Mouse (Mus musculus) heart, postnatal 4 days (tissue): ENCODE measurements around the gene Card9. TPM values are rescaled to one million over a fixed set of nuclear protein-coding genes. Genes with fewer than 3 reads are reported as not detected.

Experiments
- DNase-seq: peaks from one replicate; pipeline ENCODE4 v3.0.0; 2021
- total RNA-seq, 2 experiments: library from RNA; stranded (reverse); gene quantifications; 2 replicates each; pipeline ENCODE4 v1.2.3; 2021

Gene Card9
- total RNA-seq, 2 experiments from 2014 or later = 0.60 to 0.95 TPM

DNA sequence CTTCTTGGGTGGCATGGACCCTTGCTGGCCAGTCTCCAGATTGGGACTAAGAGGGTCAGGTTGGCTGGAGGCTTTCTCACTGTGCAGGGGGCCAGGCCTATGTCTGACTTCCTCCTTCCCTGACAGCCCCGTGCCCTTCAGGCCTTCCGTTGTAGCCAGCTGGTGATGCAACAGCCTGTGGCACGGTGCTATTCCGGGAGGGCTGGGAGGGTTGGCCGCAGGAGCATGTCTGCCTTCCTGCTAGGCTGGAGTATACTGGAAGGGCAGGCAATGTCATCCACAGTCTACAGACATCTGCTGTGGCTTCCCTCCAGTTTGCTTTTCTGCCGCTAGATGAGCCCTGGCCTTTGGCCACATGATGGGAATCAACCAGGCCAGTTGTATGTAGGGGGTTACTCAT, 735 bp downstream of the Card9 start:
- peak; percentile 60 for DNase-seq

DNA sequence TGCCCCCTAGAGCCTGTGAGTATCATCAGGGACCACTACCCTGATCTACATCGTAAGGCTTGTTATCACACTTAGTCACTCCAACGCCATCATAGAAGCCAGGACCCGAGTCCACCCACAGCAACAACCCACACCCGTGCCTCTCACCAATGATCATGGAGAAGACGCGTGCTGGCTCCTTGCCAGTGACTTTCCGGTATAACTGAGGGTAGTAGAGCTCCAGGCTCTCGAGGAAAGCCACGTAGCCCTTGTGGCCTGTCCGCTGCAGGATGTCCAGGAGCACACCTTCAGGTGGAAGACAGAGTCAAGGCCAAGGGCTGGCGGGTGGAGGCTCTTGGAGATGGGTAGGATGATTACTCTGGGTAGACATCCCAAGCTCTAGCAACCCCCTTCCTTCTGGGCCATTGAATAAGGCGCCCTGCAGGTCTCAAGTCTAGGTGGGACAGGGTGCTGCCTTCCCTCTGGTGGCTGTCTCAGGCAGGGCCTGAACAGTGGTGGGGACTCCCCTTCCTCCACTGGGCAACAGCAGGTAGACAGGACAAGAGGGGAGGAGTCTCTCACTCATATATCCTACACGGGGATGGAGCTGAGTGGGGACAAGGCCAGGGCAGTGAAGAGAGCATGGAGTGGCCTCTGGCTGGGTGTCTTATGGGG, 1.9 kb downstream of the Card9 start:
- no peak for DNase-seq

DNA sequence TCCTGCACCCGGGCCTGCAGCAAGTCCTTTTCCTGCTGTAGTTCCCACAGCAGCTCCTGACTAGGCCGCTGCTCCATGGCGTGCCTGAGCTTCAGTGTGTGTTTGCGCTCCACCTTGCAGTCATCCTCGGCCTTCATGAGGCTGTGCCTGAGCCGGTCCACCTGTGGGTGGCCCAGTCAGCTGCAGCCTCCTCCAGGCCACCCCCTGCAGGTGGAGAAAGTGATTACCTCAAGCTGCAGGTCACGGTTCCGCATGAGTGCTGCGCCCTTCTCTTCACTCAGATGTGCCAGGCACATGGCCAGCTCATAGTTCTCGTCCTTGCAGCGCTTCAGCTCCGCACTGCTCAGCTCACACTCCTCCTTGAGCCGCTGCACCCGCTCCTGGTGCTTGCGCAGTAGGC, 3.2 kb downstream of the Card9 start:
- DNase-seq = no peak

DNA sequence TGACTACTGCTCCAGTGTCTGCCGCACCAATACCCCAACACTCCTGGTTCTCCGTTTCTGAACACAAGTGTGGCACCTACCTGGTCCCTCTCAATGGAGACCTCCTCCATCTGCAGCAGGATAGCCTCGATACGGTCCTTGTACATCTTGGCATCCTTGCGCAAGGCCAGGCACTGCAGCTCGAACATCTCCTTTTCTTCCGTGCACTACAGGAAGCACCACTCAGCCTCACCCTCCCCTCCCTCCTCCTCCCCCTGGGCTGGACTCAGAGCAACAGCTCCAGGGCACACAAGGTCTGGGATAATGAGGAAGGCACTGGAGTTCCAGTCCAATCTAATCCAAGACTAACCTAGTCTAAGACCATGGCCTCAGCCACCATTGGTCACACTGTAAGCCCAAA, 4.0 kb downstream of the Card9 start:
- no peak for DNase-seq

DNA sequence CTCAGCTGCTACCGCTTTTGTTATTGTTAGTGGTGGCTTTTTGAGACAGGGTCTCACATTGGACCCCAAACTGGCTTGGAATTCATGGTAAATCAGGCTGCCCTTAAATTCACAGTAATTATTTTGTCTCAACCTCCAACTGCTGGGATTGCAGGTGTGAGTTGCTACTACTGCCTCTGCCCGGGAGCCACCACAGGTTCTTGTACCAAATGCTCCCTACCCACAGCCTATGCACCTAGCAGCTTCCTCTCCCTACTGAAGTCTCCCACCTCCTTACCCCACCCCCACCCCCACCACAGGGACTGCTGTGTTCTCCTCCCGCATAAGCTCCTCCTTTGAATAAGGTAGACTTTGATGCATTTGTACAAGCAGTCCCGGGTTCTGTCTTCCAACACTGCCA, 4.5 kb downstream of the Card9 start:
- DNase-seq = no peak

DNA sequence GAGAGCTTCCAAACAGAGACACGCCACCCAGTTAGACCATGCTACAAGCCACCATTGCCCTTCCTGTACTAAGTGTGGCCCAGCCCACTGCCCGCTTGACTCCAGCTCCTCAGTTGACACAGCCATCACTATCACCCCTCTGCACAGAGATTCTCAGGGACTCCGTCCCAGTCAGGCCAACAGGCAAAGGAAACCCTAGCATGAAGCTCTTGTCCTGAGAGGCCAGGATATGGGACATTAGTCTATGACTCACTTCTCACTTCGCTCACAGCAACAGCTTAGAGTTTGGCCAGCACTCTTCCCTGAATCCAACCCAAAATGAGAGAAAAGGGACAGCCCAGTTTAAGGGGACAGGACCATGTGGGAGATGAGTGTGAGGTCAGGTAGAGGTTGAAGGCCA, 6.3 kb downstream of the Card9 start:
- no peak for DNase-seq

DNA sequence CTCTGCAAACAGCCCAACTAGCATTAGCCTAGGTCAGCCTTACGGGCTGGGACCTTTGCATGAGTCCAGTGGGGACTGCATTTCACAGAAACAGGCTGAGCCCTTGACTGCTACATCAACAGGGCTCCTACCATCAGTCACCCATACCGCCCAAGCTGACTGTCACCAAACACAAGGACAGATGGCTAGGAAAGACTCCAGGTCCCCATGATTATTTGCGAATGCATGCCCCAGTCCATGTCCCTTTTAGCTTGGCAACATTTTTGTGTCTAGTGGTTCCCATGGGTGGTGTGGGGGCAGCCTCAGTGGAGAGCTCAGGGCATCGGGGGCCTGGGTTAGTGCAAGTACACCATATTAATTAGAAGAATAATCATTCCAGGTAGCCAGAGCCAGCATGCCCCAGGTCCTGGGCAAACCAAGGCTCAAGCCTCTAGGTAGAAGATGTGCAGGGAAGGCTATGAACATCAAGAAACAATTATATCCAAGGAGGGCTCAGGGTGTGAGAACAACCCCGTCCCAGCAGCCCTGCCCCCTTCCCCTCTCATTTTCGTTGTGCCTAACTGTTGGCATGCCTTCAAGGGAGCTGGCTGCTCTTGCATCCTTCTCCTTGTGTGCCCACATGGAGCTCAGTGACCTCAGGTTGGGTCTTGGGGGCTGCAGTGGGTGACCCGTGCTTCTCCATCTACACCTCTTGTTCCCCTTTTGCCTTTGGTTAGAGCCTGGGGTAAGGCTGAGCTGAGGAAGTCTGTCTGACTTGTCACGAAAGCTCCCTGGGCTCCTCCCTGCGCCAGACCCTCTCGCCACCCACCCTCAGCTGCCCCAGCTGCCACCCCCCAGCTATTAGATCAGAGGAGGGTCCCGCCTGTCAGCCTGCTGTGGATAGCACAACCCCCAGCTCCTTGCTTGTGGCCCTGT, 7.4 kb downstream of the Card9 start:
- DNase-seq = no peak

DNA sequence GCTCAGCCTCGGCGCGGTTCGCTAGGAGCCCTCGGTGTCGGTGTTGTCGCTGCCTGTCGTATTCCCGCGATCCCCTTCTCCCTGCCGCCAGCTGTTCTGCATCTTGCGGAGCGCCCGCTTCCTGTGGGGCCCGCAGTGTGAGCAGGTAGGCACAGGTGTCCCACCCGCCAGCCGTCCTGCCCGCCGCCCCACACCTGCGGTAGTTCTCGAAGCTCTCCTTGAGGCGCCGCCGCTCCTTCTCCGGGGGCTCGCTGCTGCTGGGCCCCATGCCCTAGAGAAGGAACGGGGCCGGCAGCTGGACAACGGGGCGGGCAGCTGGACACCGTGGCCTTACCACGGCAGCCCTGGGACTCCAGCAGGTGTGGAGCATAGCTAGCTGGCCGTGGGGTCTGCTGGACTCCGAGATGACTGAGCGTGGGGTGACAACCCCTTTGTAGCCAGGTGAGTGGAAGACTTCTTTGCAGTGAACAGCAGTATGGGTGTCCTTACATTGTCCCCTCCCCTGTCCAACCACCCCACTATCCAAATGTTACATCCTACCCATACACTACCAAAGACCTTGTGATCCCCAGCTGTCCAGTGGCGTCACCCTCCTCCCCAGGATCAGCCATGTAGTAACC, 8.3 kb downstream of the Card9 start:
- peak; percentile 49 for DNase-seq

DNA sequence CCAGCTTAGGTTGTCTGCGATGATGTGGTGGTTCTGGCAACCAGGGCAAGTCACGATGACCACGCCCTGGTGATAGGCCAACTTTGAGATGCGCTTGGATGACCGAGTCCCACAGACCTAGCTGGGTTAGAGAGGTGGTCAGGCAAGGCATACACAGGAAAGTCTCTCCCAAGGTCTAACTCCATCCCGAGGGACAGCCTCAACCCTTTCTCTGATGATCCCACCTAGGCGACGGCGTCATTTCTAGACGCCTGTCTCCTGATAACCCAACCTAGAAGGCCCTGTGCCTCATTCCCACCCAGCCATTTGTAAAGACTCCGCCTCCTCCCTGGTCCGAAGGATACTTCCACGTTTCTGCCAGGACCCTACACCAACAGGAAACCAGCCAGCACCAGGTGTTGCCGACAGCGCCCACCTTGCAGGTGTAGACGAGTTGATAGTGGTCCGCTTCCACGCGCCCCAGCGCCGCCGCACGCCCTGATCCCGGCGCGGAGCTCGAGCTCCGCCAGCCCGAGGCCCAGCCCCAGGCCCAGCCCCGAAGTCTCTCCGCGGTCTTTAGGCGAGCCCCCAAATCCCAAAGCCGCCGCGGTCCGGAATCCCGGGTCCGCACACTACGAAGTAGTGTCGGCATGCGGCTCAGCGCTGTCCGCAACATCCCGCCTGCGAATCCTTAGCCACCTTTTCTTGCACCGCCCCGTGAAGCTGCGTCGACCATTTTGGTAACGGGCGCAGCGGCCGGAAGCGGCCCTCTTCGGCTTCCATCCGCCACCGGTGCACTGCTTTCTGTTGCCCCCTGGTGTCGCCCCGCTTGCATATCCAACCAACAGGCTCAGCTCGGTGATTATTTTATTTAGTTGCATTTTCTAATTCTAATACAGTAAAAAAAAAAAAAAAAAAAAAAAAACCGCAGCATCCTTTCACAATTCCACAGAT, 9.1 kb downstream of the Card9 start, which contains the start of gene Dnlz:
Gene Dnlz, minus strand, starts transcription at position 753 of the 933 bp plus-strand sequence.
- peak; percentile 96 for DNase-seq

DNA sequence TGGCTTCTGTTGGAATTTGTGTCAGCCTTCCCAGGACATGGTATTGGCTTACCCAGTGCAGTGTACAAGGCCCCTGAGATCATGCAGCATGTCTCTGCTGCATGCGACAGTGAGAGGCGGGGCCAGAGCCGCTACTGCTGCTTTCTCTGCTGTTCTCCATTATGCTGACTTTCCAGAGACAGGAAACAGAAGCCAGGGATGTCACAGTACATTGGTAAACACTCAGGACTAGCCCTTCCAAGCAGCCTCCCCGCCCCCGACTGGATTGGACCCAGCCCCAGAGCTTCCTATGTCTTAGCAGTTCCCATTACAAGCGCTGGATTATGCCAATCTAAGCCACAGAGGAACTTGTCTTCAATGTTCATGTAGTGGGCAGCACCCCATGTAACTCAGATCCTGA, 12.5 kb downstream of the Card9 start:
- no peak for DNase-seq

DNA sequence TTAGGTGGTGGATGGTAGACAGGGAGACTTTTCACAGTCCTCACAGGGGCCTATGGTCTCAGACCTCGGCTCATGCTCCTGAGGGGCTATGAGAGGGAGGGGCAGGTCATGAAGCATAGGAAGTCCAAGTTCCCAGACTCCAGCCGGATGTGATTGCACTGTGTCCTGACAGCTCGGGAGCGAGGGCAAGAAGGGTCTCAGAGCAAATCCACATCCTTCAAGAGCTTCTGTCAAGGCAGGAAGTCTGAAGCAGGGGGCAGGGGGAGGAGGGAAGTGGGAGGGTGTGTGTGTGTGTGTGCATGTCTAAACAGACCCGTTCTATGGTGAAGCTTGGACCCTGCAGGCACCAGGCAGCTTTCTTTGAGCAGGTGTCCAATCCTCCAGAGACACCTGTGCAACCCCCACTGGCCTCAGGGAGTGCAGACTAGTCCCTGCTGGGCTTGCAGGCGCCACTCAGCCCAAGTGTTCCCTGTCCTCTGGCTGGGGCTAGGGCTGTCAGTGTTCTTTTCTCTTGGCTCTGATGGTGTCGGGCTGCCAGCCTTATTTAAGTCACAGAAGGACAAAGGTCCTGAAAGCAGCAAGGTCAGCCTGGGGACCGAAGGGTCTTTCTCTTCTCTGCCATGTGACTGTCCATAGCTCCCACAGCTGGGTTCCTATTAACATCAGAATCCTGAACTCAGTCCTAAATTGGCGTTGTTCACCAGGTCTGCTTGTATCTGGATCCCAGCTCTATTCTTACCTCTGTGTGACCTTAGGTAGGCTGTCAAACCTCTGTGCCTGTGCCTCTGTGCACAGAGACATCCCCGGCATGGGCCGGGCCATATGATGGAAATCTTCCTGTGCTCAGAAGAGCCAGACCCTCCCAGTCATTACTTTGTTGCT, 17.9 kb downstream of the Card9 start:
- DNase-seq = no peak

DNA sequence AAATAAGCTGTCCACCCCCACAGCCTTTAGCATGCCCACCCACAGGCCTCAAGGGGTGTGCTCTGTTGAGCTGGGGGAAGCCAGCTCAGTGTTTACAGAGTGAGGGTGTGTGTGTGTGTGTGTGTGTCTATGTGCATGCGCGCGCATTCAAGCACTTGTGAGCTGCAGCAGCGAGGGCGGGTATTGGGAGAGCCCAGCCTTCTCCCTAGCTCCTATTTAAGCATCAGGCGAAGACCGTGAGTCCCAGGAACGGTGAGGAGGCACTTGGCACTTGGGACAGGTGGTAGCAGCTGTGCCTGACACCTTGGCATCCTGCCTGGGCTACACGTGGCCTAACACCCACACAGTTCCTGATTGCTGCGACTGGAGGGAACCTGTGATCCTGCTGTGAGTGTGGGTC, 18.7 kb downstream of the Card9 start:
- peak; percentile 92 for DNase-seq

DNA sequence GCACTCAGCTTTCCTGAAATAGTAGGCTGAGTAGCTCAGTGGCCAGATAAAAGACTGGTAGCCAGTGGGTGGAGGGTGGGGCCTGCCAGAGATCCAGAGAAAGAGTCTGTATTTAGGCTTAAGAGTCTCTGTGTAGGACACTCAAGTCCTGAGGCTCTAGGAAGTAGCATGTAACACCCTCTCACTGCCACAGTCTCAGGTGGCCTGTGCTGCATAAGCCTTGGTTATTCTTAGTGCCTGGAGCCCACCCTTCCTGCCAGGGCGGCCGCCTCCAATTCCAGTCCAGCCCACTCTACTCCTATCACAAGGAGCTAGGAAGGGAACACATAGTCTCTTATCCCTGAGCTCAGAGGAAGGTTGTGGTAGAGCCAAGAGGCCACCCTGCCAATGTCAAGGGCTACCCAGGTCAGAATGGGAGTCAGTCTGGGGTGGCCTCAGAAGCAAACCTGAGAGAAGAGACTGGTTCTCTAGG, 19.2 kb downstream of the Card9 start:
- DNase-seq = peak; percentile 52

DNA sequence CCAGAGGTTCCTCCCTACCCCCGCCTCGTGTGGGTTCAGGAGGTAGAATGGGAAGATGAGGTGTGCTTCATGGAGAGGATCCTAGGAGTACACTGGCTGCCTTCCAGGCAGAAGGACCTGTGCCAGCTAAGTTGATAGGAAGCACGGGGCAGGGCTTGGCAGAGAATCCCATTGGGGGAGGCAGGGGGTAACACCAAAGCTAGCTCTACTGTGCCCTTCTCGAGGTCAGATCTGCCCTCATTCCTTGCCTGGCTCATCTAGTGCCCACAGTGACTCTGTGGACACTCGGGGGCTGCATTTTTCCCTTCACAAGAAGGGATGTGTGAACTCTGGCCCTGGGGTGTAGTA, 21.5 kb downstream of the Card9 start:
- DNase-seq = peak; percentile 92

DNA sequence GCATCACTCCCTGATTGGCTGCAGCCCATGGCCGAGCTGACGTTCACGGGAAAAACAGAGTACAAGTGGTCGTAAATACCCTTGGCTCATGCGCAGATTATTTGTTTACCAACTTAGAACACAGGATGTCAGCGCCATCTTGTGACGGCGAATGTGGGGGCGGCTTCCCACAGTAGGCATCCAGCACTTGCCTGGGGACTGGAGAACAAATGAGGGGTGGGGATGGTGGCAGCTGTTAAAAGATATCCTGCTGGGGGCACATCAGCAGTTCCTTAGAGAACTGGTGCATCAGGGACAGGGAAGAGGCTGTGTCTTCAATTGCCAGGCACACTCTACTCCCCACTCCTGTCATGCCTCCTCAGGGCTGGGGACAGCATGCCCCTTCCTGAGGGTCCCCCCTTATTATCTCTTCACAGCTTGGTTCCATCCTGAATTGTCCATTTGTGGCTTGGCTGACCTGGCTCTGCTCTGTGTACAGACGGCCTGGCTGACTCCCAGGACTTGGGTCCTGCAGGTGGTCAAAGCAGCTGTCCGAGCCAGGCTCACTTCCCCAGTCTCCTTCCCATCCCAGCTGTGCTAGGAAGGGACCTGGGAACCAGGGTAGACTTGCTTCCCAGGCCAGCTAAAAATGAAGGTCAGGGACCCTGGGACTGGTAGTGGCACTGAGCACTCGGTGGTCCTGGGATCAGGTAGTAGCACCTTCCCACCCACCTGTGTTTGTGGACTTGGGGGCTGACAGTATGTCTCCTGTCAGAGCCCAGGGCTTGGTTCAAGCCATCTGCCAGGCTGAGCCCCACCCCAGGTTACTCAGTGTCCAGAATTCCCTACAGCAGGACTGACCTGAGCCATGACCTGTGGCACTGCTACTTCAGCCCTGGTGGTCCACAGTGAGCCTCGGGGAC, 22.2 kb downstream of the Card9 start:
- no peak for DNase-seq

DNA sequence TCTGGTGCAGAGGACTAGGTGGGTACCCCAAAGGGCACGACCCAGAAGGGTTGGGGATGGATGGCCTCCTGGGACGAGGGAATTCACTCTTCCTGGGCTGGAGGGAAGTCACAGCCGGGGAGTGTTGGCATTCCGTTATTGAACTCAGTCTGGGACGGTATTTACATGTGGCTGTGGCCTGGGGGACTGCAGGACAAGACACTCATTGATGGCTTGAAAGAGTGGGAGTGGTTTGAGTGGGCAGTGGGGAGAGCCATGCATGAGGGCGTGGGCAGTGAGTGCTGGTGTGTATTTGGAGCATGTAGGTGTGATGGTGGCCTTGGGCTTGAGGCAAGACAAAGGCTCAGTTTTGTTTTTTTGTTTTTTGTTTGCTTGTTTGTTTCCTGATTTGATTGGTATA, 30.0 kb downstream of the Card9 start:
- DNase-seq = no peak

DNA sequence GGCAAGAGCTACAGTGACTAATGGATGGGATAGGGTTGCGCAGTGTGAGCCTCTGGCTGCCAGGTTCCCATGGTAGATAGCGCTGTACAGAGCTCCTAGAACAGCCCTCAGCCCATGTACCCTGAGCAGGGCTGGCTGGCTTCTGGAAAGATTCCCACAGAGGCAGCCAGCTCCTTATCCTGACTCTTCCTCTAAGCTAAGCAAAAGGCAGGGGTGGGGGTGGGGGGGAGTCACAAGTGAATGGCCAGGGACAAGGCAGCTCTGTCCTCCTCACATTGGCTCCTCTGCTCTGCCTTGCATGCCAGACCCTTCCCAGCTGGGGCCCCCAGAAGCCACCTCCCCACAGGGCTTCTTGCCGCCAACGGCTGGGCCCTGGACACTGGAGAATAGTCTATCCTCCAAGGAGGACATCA, 30.7 kb downstream of the Card9 start:
- no peak for DNase-seq

DNA sequence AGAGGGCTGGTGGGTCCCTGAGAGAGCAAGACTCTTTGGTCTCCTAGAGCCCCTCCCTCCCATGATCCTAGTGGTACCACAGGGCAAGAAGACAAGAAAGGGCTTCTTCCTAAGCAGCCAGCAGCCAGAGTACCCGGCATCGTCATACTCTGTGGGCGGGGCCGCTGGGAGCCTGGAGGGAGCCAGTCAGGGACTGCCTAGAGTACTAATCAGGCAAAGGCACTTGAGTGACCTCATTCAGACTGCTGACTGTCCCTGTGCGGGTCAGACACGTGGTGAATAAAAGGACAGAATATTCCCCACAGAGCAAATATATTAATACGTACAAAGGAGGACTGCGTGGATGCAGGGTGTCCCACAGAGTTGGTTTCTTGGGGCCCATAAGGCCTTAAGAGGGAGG, 31.3 kb downstream of the Card9 start:
- DNase-seq = peak; percentile 88

DNA sequence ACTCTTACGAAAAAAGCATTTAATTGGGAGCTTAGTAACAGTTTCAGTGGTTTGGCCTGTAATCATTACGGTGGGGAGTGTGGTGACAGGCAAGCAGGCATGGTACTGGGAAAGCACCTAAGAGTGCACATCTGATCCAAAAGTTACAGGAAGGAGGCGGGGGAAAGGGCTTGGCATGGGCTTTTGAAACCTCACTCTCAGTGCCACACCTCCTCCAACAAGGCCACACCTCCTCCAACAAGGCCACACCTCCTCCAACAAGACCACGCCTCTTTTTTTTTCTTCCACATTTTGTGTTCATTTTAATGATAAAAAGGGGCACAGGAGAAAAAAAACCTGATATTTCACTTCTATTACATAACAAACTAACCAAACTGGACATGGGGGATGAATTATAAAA, 32.9 kb downstream of the Card9 start:
- DNase-seq = no peak
